Mouse (Mus musculus) kidney, embryonic 14.5 days (tissue): Measurements from ENCODE around the gene Lsg1. TPM values are rescaled to one million over a fixed set of nuclear protein-coding genes. Genes with fewer than 3 reads are reported as not detected.

Experiments used
- ATAC-seq: fragments of 200-750 bp; cut with Nextera tagmentation; 2 replicates; pipeline ENCODE4 v1.8.0; 2017; ENCODE audit warnings: moderate number of reproducible peaks, mild to moderate bottlenecking, moderate TSS enrichment, moderate library complexity; ENCODE audit not compliant: low FRiP score, low TSS enrichment
- H3K27ac ChIP-seq: fragments of 300-500 bp; sonication (generic); 2 replicates; pipeline ENCODE4 v1.5.1; 2014; ENCODE audit warnings: low read depth, mild to moderate bottlenecking, low read length, moderate library complexity, mixed read lengths
- H3K27me3 ChIP-seq: fragments of 300-500 bp; sonication (generic); 2 replicates; pipeline ENCODE4 v1.6.1; 2014; ENCODE audit warnings: mild to moderate bottlenecking, low read length; ENCODE audit not compliant: control insufficient read depth, insufficient read depth
- H3K36me3 ChIP-seq: fragments of 300-500 bp; sonication (generic); 2 replicates; pipeline ENCODE4 v1.6.1; 2014; ENCODE audit warnings: low read length, mixed read lengths; ENCODE audit not compliant: control insufficient read depth, insufficient read depth
- H3K4me1 ChIP-seq: fragments of 300-500 bp; sonication (generic); 2 replicates; pipeline ENCODE4 v1.6.1; 2014; ENCODE audit warnings: low read length, mixed read lengths; ENCODE audit not compliant: control insufficient read depth, insufficient read depth
- H3K4me2 ChIP-seq: fragments of 300-500 bp; sonication (generic); replicated peaks from 2 replicates; pipeline ENCODE4 v1.6.1; 2014; ENCODE audit warnings: low read depth, mild to moderate bottlenecking, low read length
- H3K4me3 ChIP-seq: fragments of 300-500 bp; sonication (generic); 2 replicates; pipeline ENCODE4 v1.5.1; 2014; ENCODE audit warnings: mild to moderate bottlenecking, low read length
- H3K9ac ChIP-seq: fragments of 300-500 bp; sonication (generic); 2 replicates; pipeline ENCODE4 v1.6.1; 2014; ENCODE audit warnings: low read depth, mild to moderate bottlenecking, low read length, moderate library complexity
- H3K9me3 ChIP-seq: fragments of 300-500 bp; sonication (generic); 2 replicates; pipeline ENCODE4 v1.6.1; 2016; ENCODE audit warnings: low read length; ENCODE audit not compliant: control insufficient read depth
- WGBS: fragments of 180-500 bp; shearing (Covaris S2); extraction: QIAGEN DNeasy Blood & Tissue Kit; methylation state at CpG from one replicate; pipeline ENCODE4 v1.1.7; 2014; 5-methylcytosine and 5-hydroxymethylcytosine counted together
- polyA plus RNA-seq: library from polyadenylated mRNA; unstranded; fragments of >200 nt; fragmentation: Nextera tagmentation; extraction: Ambion mirVana; gene quantifications from 2 replicates; pipeline ENCODE4 v1.2.1, GENCODE M21; 2014

Lsg1 gene
- polyA plus RNA-seq, 1 experiment from 2014 or later, result 74.8 TPM

GRCm38 (mm10) chr16:30614705-30615317 lies 27.4 kb upstream of the Lsg1 start:
- Histone ChIP-seq H3K9ac (no peak overlapping the region), H3K36me3 (no peaks in the 10 kb centered on the region), H3K27ac (no peak overlapping the region), H3K4me1 (no peaks in the 10 kb centered on the region), H3K4me3 (no peak overlapping the region), H3K4me2 (no peak overlapping the region), H3K9me3 (no peaks in the 10 kb centered on the region), H3K27me3 (no peaks in the 10 kb centered on the region)
- no peak for ATAC-seq
- WGBS, result 18% methylated on average over 6 of the region's 6 CpGs

GRCm38 (mm10) chr16:30614122-30614521 lies 26.7 kb upstream of the Lsg1 start:
- 19% methylated on average over 5 of the region's 5 CpGs for WGBS

GRCm38 (mm10) chr16:30613122-30613521 lies 25.7 kb upstream of the Lsg1 start:
- Histone ChIP-seq H3K27ac (no peak overlapping the region), H3K4me3 (no peak overlapping the region), H3K4me1 (no peaks in the 10 kb centered on the region), H3K27me3 (no peaks in the 10 kb centered on the region), H3K36me3 (no peaks in the 10 kb centered on the region), H3K4me2 (no peak overlapping the region), H3K9ac (no peak overlapping the region), H3K9me3 (no peaks in the 10 kb centered on the region)
- 84% methylated on average over 7 of the region's 7 CpGs for WGBS
- ATAC-seq, result no peak

More at GRCm38 (mm10) chr16:30614122-30614521, 26.7 kb upstream of the Lsg1 start:
- Histone ChIP-seq H3K36me3 (no peaks in the 10 kb centered on the region), H3K4me2 (no peak overlapping the region), H3K4me3 (no peak overlapping the region), H3K27me3 (no peaks in the 10 kb centered on the region), H3K9me3 (no peaks in the 10 kb centered on the region), H3K4me1 (no peaks in the 10 kb centered on the region), H3K27ac (no peak overlapping the region), H3K9ac (no peak overlapping the region)
- ATAC-seq, result no peak

GRCm38 (mm10) chr16:30611331-30611730 lies 23.9 kb upstream of the Lsg1 start:
- H3K9ac ChIP-seq, result no peak overlapping the region
- H3K9me3 ChIP-seq, result no peaks in the 10 kb centered on the region
- H3K36me3 ChIP-seq, result no peaks in the 10 kb centered on the region
- no peak overlapping the region for H3K4me3 ChIP-seq
- no peak for ATAC-seq
- 0 out of 2 replicates have a peak, but pooled peaks cover 1% of the 10 kb centered on the region for H3K4me1 ChIP-seq
- no peak overlapping the region for H3K27ac ChIP-seq
- H3K27me3 ChIP-seq, result no peaks in the 10 kb centered on the region
- no peak overlapping the region for H3K4me2 ChIP-seq
- 78% methylated on average over 5 of the region's 5 CpGs for WGBS

- peaks cover 25% of the 10 kb centered on the region; the same call in 1 of the 2 replicates for H3K4me1 ChIP-seq
- no peak for ATAC-seq
These were observed 20.5 kb upstream of the Lsg1 start for GRCm38 (mm10) chr16:30607868-30608267.

GRCm38 (mm10) chr16:30605528-30605927 lies 18.1 kb upstream of the Lsg1 start:
- Histone ChIP-seq H3K27me3 (peaks cover 7% of the 10 kb centered on the region; the same call in 1 of the 2 replicates), H3K36me3 (no peaks in the 10 kb centered on the region), H3K27ac (no peak overlapping the region), H3K4me1 (peaks cover 43% of the 10 kb centered on the region), H3K4me2 (no peak overlapping the region), H3K9ac (no peak overlapping the region), H3K4me3 (no peak overlapping the region), H3K9me3 (no peaks in the 10 kb centered on the region)
- ATAC-seq, result peak; percentile 58
- 28% methylated on average over 6 of the region's 6 CpGs for WGBS

More at GRCm38 (mm10) chr16:30607868-30608267, 20.5 kb upstream of the Lsg1 start:
- 67% methylated on average over 3 of the region's 3 CpGs for WGBS
- H3K27me3 ChIP-seq, result 0 out of 2 replicates have a peak, but pooled peaks cover 2% of the 10 kb centered on the region
- H3K4me3 ChIP-seq, result no peak overlapping the region
- no peaks in the 10 kb centered on the region for H3K36me3 ChIP-seq
- no peak overlapping the region for H3K4me2 ChIP-seq
- H3K9me3 ChIP-seq, result no peaks in the 10 kb centered on the region
- H3K27ac ChIP-seq, result no peak overlapping the region
- H3K9ac ChIP-seq, result no peak overlapping the region

GRCm38 (mm10) chr16:30604807-30605137 lies 17.4 kb upstream of the Lsg1 start:
- Histone ChIP-seq H3K4me2 (no peak overlapping the region), H3K27me3 (peaks cover 7% of the 10 kb centered on the region; the same call in 1 of the 2 replicates), H3K4me3 (no peak overlapping the region), H3K9ac (no peak overlapping the region), H3K4me1 (peaks cover 45% of the 10 kb centered on the region), H3K27ac (no peak overlapping the region), H3K36me3 (no peaks in the 10 kb centered on the region), H3K9me3 (no peaks in the 10 kb centered on the region)
- ATAC-seq, result no peak
- 53% methylated on average over 7 of the region's 7 CpGs for WGBS

- no peak overlapping the region for H3K27ac ChIP-seq
- H3K9me3 ChIP-seq, result no peaks in the 10 kb centered on the region
- H3K4me2 ChIP-seq, result no peak overlapping the region
- no peak overlapping the region for H3K9ac ChIP-seq
- peaks cover 45% of the 10 kb centered on the region for H3K4me1 ChIP-seq
- WGBS, result 54% methylated on average over 16 of the region's 16 CpGs
- peaks cover 7% of the 10 kb centered on the region; the same call in 1 of the 2 replicates for H3K27me3 ChIP-seq
- H3K4me3 ChIP-seq, result no peak overlapping the region
- ATAC-seq, result no peak
- no peaks in the 10 kb centered on the region for H3K36me3 ChIP-seq
These were observed 16.8 kb upstream of the Lsg1 start for GRCm38 (mm10) chr16:30604061-30604806.

- peak overlapping the region; percentile 47; the same call in 1 of the 2 replicates for H3K27ac ChIP-seq
- peaks cover 7% of the 10 kb centered on the region; the same call in 1 of the 2 replicates for H3K27me3 ChIP-seq
- ATAC-seq, result no peak
- H3K9me3 ChIP-seq, result no peaks in the 10 kb centered on the region
- H3K36me3 ChIP-seq, result no peaks in the 10 kb centered on the region
- 0 out of 2 replicates have a peak overlapping the region, but pooled peaks have one; percentile 10 for H3K4me2 ChIP-seq
- peak overlapping the region; percentile 2; the same call in 1 of the 2 replicates for H3K4me3 ChIP-seq
- peaks cover 45% of the 10 kb centered on the region for H3K4me1 ChIP-seq
- 36% methylated on average over 9 of the region's 9 CpGs for WGBS
- H3K9ac ChIP-seq, result no peak overlapping the region
These were observed 16.1 kb upstream of the Lsg1 start for GRCm38 (mm10) chr16:30603531-30603842.
